Mouse (Mus musculus): Measurements from ENCODE around the gene Pcid2. TPM values are rescaled to one million over a fixed set of nuclear protein-coding genes. Genes with fewer than 3 reads are reported as not detected.

The Pcid2 gene
- 10 to 100 TPM; 34.3 to 36.7 TPM for polyA plus RNA-seq (2017; shearing (Covaris generic))

GRCm38 (mm10) chr8:13105087-13105881, at the start of gene Pcid2, which contains the start of gene Cul4a:
Gene Pcid2, minus strand, starts transcription at chr8:13105459.
Gene Cul4a, plus strand, starts transcription at chr8:13105621.

GRCm38 (mm10) chr8:13060441-13061150, 44.7 kb downstream of the Pcid2 start, which contains the start of gene Proz:
Gene Proz, plus strand, starts transcription at chr8:13060914.

GRCm38 (mm10) chr8:13037015-13037414, 68.2 kb downstream of the Pcid2 start, which contains the start of gene F10:
Gene F10, plus strand, starts transcription at chr8:13037308.

Other genes starting within 250 kb of the Pcid2 start
- 1 to 10 TPM; 1.1 to 2.5 TPM for gene Mcf2l, start 231.7 kb downstream of the Pcid2 start, polyA plus RNA-seq (2017; shearing (Covaris generic))
- under 1 TPM in 1 of 2 experiments, not detected in 1; 0.31 TPM for gene F7, start 79.4 kb downstream of the Pcid2 start, polyA plus RNA-seq (2017; shearing (Covaris generic))
- under 1 TPM in 1 of 2 experiments, not detected in 1; 0.92 TPM for gene F10, start 68.2 kb downstream of the Pcid2 start, polyA plus RNA-seq (2017; shearing (Covaris generic))
- gene Proz, start 44.5 kb downstream of the Pcid2 start, polyA plus RNA-seq (2017; shearing (Covaris generic)) = 1 to 10 TPM; 1.1 to 2.6 TPM
- gene Cul4a, start 162 bp upstream of the Pcid2 start, polyA plus RNA-seq (2017; shearing (Covaris generic)) = 10 to 100 TPM; 27.2 to 33.4 TPM
- gene Lamp1, start 53.7 kb upstream of the Pcid2 start, polyA plus RNA-seq (2017; shearing (Covaris generic)) = 100 to 1,000 TPM; 181 to 217 TPM
- gene Grtp1, start 95.2 kb upstream of the Pcid2 start, polyA plus RNA-seq (2017; shearing (Covaris generic)) = 1 to 10 TPM; 1.4 to 2.8 TPM
- 1 to 10 TPM in 1 of 2 experiments, under 1 TPM in 1; 0.31 to 1.6 TPM for gene Adprhl1, start 148.7 kb upstream of the Pcid2 start, polyA plus RNA-seq (2017; shearing (Covaris generic))
- 10 to 100 TPM; 21.5 to 34.7 TPM for gene Dcun1d2, start 182.7 kb upstream of the Pcid2 start, polyA plus RNA-seq (2017; shearing (Covaris generic))
- gene Tmco3, start 182.7 kb upstream of the Pcid2 start, polyA plus RNA-seq (2017; shearing (Covaris generic)) = 10 to 100 TPM; 28.4 to 29.9 TPM
- gene Tfdp1, start 233.3 kb upstream of the Pcid2 start, polyA plus RNA-seq (2017; shearing (Covaris generic)) = 100 to 1,000 TPM in 1 of 2 experiments, 10 to 100 TPM in 1; 94.0 to 103 TPM